Comparison of ENCODE assay signal across 11 mouse cellular contexts in the genomic region with DNA sequence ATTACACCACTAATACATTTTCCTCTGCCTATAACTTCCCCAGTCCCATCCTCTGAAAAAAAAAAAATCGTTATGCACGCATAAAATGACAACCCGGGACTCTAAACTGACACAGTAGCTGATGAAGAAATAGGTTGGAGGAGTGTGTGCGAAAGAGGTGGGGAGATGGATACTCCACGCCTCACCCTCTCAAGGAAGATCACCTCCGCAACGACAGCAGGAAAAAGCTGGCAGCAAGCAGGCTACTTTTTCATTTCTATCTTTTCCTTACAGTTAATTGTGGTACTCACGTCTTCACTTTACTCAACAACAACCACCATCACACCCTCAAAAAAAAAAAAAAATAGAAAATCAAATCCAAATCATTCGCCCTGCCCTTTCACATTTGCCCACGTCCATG. TPM values are rescaled to one million over a fixed set of nuclear protein-coding genes. Genes with fewer than 3 reads are reported as not detected.
DNase-seq lines count a peak whose midpoint lies in the region; ATAC-seq lines count a peak whose summit lies in the region.
"Had no signal": no experiment of that assay in that cellular context is flagged by ENCODE, and none has a peak within 500 bp of the region (broad histone marks: within the 10 kb centered on the region; RNA-seq: fewer than 3 reads in every experiment).

No protein-coding gene starts in this region.

- no peak overlapping the region for H3K27ac ChIP-seq in kidney, embryonic 15.5 days
- no peak overlapping the region for H3K27ac ChIP-seq in embryonic facial prominence, embryonic 10.5 days (replicated peaks)
- peak overlapping the region; percentile 86 for H3K27ac ChIP-seq in forebrain, embryonic 16.5 days (ENCODE audit: low read length)
- peak overlapping the region; percentile 78 for H3K27ac ChIP-seq in midbrain, embryonic 12.5 days (replicated peaks)

- H3K27me3 ChIP-seq in kidney, embryonic 15.5 days: peaks cover 43% of the 10 kb centered on the region
- H3K27me3 ChIP-seq in embryonic facial prominence, embryonic 10.5 days (replicated peaks; ENCODE audit: low read depth, poor library complexity, severe bottlenecking): peaks cover 39% of the 10 kb centered on the region
- H3K27me3 ChIP-seq in forebrain, embryonic 16.5 days (replicated peaks; ENCODE audit: control insufficient read depth, insufficient read depth, low read length): no peaks in the 10 kb centered on the region
- no peaks in the 10 kb centered on the region for H3K27me3 ChIP-seq in midbrain, embryonic 12.5 days

- H3K4me3 ChIP-seq in kidney, embryonic 15.5 days (replicated peaks): peak overlapping the region; percentile 62
- H3K4me3 ChIP-seq in embryonic facial prominence, embryonic 10.5 days: peak overlapping the region; percentile 80
- H3K4me3 ChIP-seq in forebrain, embryonic 16.5 days (replicated peaks; ENCODE audit: low read length): peak overlapping the region; percentile 69
- H3K4me3 ChIP-seq in midbrain, embryonic 12.5 days: peak overlapping the region; percentile 69

- H3K4me2 ChIP-seq in kidney, embryonic 15.5 days: peak overlapping the region; percentile 98
- peak overlapping the region; percentile 66 for H3K4me2 ChIP-seq in forebrain, embryonic 16.5 days (ENCODE audit: low read length)
- peak overlapping the region; percentile 76 for H3K4me2 ChIP-seq in midbrain, embryonic 12.5 days (replicated peaks)

- H3K36me3 ChIP-seq in kidney, embryonic 15.5 days: no peaks in the 10 kb centered on the region
- no peaks in the 10 kb centered on the region for H3K36me3 ChIP-seq in embryonic facial prominence, embryonic 10.5 days (replicated peaks)
- H3K36me3 ChIP-seq in forebrain, embryonic 16.5 days (ENCODE audit: control insufficient read depth, insufficient read depth): no peaks in the 10 kb centered on the region
- no peaks in the 10 kb centered on the region for H3K36me3 ChIP-seq in midbrain, embryonic 12.5 days

- no peaks in the 10 kb centered on the region for H3K9me3 ChIP-seq in kidney, embryonic 15.5 days (replicated peaks)
- H3K9me3 ChIP-seq in embryonic facial prominence, embryonic 10.5 days: no peaks in the 10 kb centered on the region
- H3K9me3 ChIP-seq in forebrain, embryonic 16.5 days (ENCODE audit: control insufficient read depth, low read length): no peaks in the 10 kb centered on the region
- H3K9me3 ChIP-seq in midbrain, embryonic 12.5 days: no peaks in the 10 kb centered on the region

- H3K9ac ChIP-seq in kidney, embryonic 15.5 days: peak overlapping the region; percentile 19; the same call in 1 of the 2 replicates
- peak overlapping the region; percentile 84 for H3K9ac ChIP-seq in forebrain, embryonic 16.5 days (replicated peaks; ENCODE audit: low read depth, low read length)
- H3K9ac ChIP-seq in midbrain, embryonic 12.5 days (replicated peaks): peak overlapping the region; percentile 71; the same call in 1 of the 2 replicates

- 24% methylated on average over 10 of the region's 10 CpGs for WGBS in kidney, embryonic 15.5 days
- 29% methylated on average over 10 of the region's 10 CpGs for WGBS in embryonic facial prominence, embryonic 10.5 days
- WGBS in forebrain, embryonic 16.5 days: 12% methylated on average over 10 of the region's 10 CpGs
- 25% methylated on average over 10 of the region's 10 CpGs for WGBS in midbrain, embryonic 12.5 days

- DNase-seq in kidney, adult 11 months: no peak
- DNase-seq in embryonic facial prominence, embryonic 10.5 days (ENCODE audit: low spot score): no peak
- no peak for DNase-seq in embryo, embryonic 10.5 days (ENCODE audit: low spot score)
- DNase-seq in retina, embryonic 14.5 days (ENCODE audit: low spot score): no peak
- DNase-seq in lung, adult 18-20 months: no peak
- DNase-seq: heart, adult 11 months; lung, postnatal 4 days had no signal

- H3K4me1 ChIP-seq in kidney, embryonic 15.5 days: peaks cover 17% of the 10 kb centered on the region
- peaks cover 3% of the 10 kb centered on the region; the same call in 1 of the 2 replicates for H3K4me1 ChIP-seq in embryonic facial prominence, embryonic 10.5 days
- peaks cover 4% of the 10 kb centered on the region; the same call in 1 of the 2 replicates for H3K4me1 ChIP-seq in forebrain, embryonic 16.5 days (replicated peaks; ENCODE audit: control insufficient read depth, insufficient read depth, low read length)
- peaks cover 9% of the 10 kb centered on the region for H3K4me1 ChIP-seq in midbrain, embryonic 12.5 days

- ATAC-seq in kidney, embryonic 15.5 days (replicated peaks; ENCODE audit: low FRiP score): no peak
- no peak for ATAC-seq in forebrain, embryonic 16.5 days
- ATAC-seq in midbrain, embryonic 12.5 days (ENCODE audit: low FRiP score, low read depth): no peak

RNA-seq across cellular contexts. Expression of a gene that starts 0.9 kb away (rescaled TPM):
- polyA plus RNA-seq in kidney, embryonic 15.5 days (2015; fragmentation: Nextera tagmentation; extraction: Ambion mirVana): 1.4 and 2.6 TPM in 2 replicates
- 0.84 and 0.93 TPM in 2 replicates for polyA plus RNA-seq in embryonic facial prominence, embryonic 10.5 days (2016; fragmentation: Nextera tagmentation; extraction: Ambion mirVana)
- 54.2 and 75.3 TPM in 2 replicates for polyA plus RNA-seq in forebrain, embryonic 16.5 days (2015; fragmentation: Nextera tagmentation; extraction: Ambion mirVana)
- polyA plus RNA-seq in midbrain, embryonic 12.5 days (2016; fragmentation: Nextera tagmentation; extraction: Ambion mirVana): 14.8 and 18.6 TPM in 2 replicates
- polyA plus RNA-seq: small intestine, adult 2 months had no signal

Comparison
In these comparisons a context has a peak if more than half of its experiments do, and no peak if none do; other contexts are left out.
1. H3K27ac ChIP-seq: peak in forebrain, embryonic 16.5 days (single experiment) and midbrain, embryonic 12.5 days (single experiment); none in kidney, embryonic 15.5 days (single experiment) and embryonic facial prominence, embryonic 10.5 days (single experiment).
2. H3K9ac ChIP-seq: peak in every context shown above with its lines; median percentile 84 in forebrain, embryonic 16.5 days; 71 in midbrain, embryonic 12.5 days; 19 in kidney, embryonic 15.5 days.
3. Peak in every context shown above with its lines, with median percentiles within 50 percentile points of each other: H3K4me2 ChIP-seq and H3K4me3 ChIP-seq.